Mouse (Mus musculus) liver, adult 2 months (tissue): ENCODE results near the gene Tmprss2.

Source experiments
- CTCF ChIP-seq: fragments of 200-500 bp; IDR thresholded peaks from 2 replicates; pipeline ENCODE4 v1.5.1; 2011; ENCODE audit warnings: low read depth, low read length, control low read depth
- POLR2A ChIP-seq: fragments of 200-500 bp; IDR thresholded peaks from 2 replicates; pipeline ENCODE4 v1.6.1; 2011; ENCODE audit warnings: low read length, control low read depth; ENCODE audit not compliant: insufficient read depth; ENCODE audit errors: extremely low read depth

- TF ChIP-seq POLR2A (no peak), CTCF (no peak)
Measured at GRCm38 (mm10) chr16:97533751-97534150, 77.2 kb downstream of the Tmprss2 start.
